Mouse (Mus musculus) neural tube, embryonic 14.5 days (tissue): ENCODE data around the gene Hmx1. TPM values are rescaled to one million over a fixed set of nuclear protein-coding genes. Genes with fewer than 3 reads are reported as not detected.

Source experiments
- ATAC-seq: fragments of 200-750 bp; cut with Nextera tagmentation; 2 replicates; pipeline ENCODE4 v1.8.0; 2017; ENCODE audit warnings: low read depth, mild to moderate bottlenecking, moderate TSS enrichment, moderate library complexity
- H3K27ac ChIP-seq: fragments of 300-500 bp; sonication (generic); 2 replicates; pipeline ENCODE4 v1.5.1; 2014; ENCODE audit warnings: low read depth, mild to moderate bottlenecking, control low read depth, low read length, moderate library complexity, mixed read lengths
- H3K27me3 ChIP-seq: fragments of 300-500 bp; sonication (generic); 2 replicates; pipeline ENCODE4 v1.6.1; 2014; ENCODE audit warnings: low read length; ENCODE audit not compliant: control insufficient read depth, insufficient read depth
- H3K36me3 ChIP-seq: fragments of 300-500 bp; sonication (generic); 2 replicates; pipeline ENCODE4 v1.6.1; 2014; ENCODE audit warnings: low read length, mixed read lengths; ENCODE audit not compliant: control insufficient read depth, insufficient read depth
- H3K4me1 ChIP-seq: fragments of 300-500 bp; sonication (generic); 2 replicates; pipeline ENCODE4 v1.6.1; 2014; ENCODE audit warnings: low read length; ENCODE audit not compliant: control insufficient read depth, insufficient read depth
- H3K4me2 ChIP-seq: fragments of 300-500 bp; sonication (generic); 2 replicates; pipeline ENCODE4 v1.6.1; 2014; ENCODE audit warnings: mild to moderate bottlenecking, low read depth, low read length, control low read depth
- H3K4me3 ChIP-seq: fragments of 300-500 bp; sonication (generic); 2 replicates; pipeline ENCODE4 v1.5.1; 2014; ENCODE audit warnings: low read depth, low read length, control low read depth, mixed read lengths
- H3K9ac ChIP-seq: fragments of 300-500 bp; sonication (generic); replicated peaks from 2 replicates; pipeline ENCODE4 v1.6.1; 2014; ENCODE audit warnings: low read depth, mild to moderate bottlenecking, control low read depth, low read length, mixed read lengths
- H3K9me3 ChIP-seq: fragments of 300-500 bp; sonication (generic); 2 replicates; pipeline ENCODE4 v1.6.1; 2016; ENCODE audit warnings: low read length; ENCODE audit not compliant: control insufficient read depth
- WGBS: fragments of 180-500 bp; shearing (Covaris S2); extraction: QIAGEN DNeasy Blood & Tissue Kit; methylation state at CpG from one replicate; pipeline ENCODE4 v1.1.7; 2014; 5-methylcytosine and 5-hydroxymethylcytosine counted together
- polyA plus RNA-seq: library from polyadenylated mRNA; unstranded; fragments of >200 nt; fragmentation: Nextera tagmentation; extraction: Ambion mirVana; gene quantifications from 2 replicates; pipeline ENCODE4 v1.2.1, GENCODE M21; 2014

Gene Hmx1
- polyA plus RNA-seq, 1 experiment from 2014 or later = 0.17 TPM

DNA sequence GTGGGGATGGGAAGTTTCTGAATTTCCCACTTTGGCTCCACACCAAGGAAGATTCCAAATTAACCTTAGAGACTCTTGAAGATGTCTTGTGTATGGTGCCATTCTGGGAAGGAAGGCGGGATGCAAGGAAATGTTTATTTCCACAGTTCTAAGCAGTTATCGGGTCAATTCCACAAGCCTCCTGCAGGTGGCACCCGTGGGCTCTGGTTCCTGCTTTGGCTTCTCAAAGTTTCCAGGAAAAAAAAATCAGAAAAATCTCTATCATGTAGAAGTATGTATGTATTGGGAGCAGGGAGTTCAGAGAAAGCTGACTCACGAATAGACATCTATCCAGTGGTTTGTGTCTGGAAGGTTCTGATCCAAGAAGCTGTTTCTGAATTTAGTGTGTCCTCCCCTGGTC is 9.1 kb upstream of the Hmx1 start:
- 2% methylated on average over 4 of the region's 4 CpGs for WGBS
- Histone ChIP-seq H3K27ac (no peak overlapping the region), H3K9me3 (no peaks in the 10 kb centered on the region), H3K27me3 (peaks cover 53% of the 10 kb centered on the region), H3K4me3 (no peak overlapping the region), H3K9ac (no peak overlapping the region), H3K4me2 (no peak overlapping the region), H3K4me1 (no peaks in the 10 kb centered on the region), H3K36me3 (no peaks in the 10 kb centered on the region)
- ATAC-seq = no peak; the same call in 1 of the 2 replicates

DNA sequence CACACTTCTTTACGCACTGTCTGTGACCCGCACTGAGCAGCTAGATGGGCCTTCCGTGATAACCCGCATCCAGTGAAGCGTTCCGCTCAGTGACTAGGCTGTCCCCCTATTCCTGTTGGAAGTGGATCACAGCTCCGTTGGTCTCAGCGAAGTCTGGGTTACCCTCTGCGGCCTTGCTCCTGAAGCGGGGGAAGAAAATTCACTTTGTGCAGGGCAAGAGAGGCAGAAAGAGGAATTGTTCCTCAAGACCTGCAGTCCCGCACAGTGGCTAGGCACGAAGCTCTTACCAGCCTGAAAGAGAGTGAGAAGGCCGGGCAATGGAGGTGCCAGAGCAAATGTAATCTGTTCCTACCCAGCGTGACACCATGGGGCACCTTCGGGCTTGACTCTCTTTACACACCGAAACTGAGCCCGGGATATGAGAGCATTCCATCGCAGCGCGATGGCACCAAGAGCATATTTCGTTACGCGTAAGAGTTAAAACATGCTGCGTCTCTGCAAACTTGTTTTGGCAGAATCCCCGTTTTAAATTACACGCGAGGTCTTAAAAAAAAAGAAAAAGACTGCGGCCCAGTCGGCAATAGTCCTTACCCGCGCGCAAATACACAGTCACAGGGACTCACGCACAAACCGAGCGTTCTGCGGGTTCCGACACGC is 946 bp upstream of the Hmx1 start:
- H3K4me2 ChIP-seq = peak overlapping the region; percentile 41; the same call in 1 of the 2 replicates
- H3K27me3 ChIP-seq = peaks cover 95% of the 10 kb centered on the region
- peak overlapping the region; percentile 26 for H3K4me3 ChIP-seq
- no peak for ATAC-seq
- H3K9ac ChIP-seq = no peak overlapping the region
- H3K4me1 ChIP-seq = no peaks in the 10 kb centered on the region
- no peaks in the 10 kb centered on the region for H3K36me3 ChIP-seq
- H3K27ac ChIP-seq = no peak overlapping the region
- no peaks in the 10 kb centered on the region for H3K9me3 ChIP-seq
- WGBS = under 1% methylated on average over 38 of the region's 38 CpGs

DNA sequence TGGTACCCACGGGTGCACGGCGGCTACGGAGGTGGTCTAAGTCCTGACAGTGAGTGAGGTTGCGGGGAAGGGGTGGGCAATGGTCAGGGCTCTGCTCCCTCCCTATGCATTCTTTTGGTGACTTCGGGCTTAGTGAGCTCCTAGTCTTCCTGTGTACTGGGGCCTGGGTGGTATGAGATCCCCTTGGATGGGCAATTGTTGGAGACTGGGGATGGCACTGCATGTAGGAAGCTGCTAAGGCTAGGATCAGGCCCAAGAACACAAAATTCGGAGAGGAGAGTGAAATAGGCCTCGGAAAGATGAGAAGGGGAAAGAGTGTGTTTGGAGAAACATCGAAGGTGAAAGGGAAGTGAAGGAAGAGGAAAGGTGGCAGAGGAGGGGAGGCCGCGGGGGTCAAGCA is 533 bp downstream of the Hmx1 start:
- peak overlapping the region; percentile 41; the same call in 1 of the 2 replicates for H3K4me2 ChIP-seq
- H3K27ac ChIP-seq = no peak overlapping the region
- no peak overlapping the region for H3K9ac ChIP-seq

DNA sequence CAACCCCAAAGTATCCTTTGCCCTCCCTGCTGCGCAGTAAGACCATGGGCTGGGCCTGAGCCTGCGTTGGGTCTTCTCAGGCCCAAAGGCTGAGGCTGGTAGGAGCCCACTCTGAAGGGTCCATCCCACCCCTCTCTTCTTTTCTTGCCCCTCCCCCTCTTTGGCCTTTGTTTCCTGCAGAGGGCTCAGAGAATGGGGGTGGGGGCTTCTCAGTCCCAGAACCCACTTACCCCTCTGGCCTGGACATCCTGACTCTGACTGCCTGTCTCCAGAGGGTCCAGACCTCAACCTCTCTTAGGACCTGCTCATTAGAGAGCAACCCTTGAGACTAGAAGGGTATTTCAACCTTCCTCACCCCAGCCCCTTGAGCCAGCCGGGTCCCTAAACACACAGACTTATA is 1.0 kb downstream of the Hmx1 start:
- no peak overlapping the region for H3K4me3 ChIP-seq
- H3K4me1 ChIP-seq = no peaks in the 10 kb centered on the region
- H3K36me3 ChIP-seq = no peaks in the 10 kb centered on the region
- no peaks in the 10 kb centered on the region for H3K9me3 ChIP-seq
- H3K4me2 ChIP-seq = no peak overlapping the region
- no peak overlapping the region for H3K9ac ChIP-seq
- no peak for ATAC-seq
- 7% methylated on average over 3 of the region's 3 CpGs for WGBS
- H3K27ac ChIP-seq = no peak overlapping the region
- peaks cover 94% of the 10 kb centered on the region for H3K27me3 ChIP-seq

More for the DNA sequence above, 533 bp downstream of the Hmx1 start:
- Histone ChIP-seq H3K4me1 (no peaks in the 10 kb centered on the region), H3K36me3 (no peaks in the 10 kb centered on the region), H3K27me3 (peaks cover 94% of the 10 kb centered on the region), H3K9me3 (no peaks in the 10 kb centered on the region), H3K4me3 (no peak overlapping the region; the same call in none of the 2 replicates)
- under 1% methylated on average over 11 of the region's 11 CpGs for WGBS
- no peak for ATAC-seq

DNA sequence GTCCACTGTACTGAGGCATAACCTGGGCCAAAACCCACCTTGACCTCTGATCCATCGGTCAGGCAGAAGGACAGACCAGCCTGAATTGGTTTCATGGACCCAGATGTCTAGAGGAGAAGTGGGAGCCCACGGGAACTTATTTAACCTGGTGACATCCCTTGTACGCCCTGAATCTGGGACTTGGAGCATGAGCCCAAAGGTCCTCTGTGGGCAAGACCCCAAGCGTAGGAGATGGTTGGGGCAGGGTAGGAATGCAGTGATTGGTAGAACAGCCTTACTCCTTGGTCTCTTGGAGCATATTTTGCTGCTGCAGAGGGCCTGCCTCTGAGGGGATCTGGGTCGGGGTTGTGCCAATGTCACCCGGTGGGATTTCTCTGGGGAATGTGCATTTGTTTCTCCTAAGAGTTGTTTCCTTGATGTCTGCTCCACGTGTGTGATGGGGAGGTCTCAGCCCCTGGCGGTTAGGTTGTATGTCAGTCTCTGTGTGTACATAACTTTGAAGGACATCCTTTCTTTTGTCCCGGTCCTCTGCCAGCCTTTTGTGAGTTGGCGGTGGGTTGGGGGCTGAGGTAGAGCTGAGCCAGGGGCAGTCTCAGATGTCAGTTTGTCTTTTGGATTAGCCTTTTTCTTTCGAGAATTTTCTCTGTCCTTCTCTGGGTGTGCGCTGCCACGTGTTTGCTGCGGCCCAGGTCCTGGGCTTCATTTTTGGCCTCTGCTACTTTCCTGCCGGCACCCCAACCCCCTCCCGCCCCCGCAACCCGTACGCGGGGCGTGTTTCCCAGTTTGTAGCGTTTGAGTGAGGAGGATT is 2.1 kb downstream of the Hmx1 start:
- Histone ChIP-seq H3K27ac (no peak overlapping the region), H3K4me3 (no peak overlapping the region), H3K9me3 (no peaks in the 10 kb centered on the region), H3K9ac (no peak overlapping the region), H3K36me3 (no peaks in the 10 kb centered on the region), H3K4me2 (no peak overlapping the region), H3K27me3 (peaks cover 95% of the 10 kb centered on the region), H3K4me1 (no peaks in the 10 kb centered on the region)
- no peak for ATAC-seq
- WGBS = 1% methylated on average over 22 of the region's 22 CpGs

DNA sequence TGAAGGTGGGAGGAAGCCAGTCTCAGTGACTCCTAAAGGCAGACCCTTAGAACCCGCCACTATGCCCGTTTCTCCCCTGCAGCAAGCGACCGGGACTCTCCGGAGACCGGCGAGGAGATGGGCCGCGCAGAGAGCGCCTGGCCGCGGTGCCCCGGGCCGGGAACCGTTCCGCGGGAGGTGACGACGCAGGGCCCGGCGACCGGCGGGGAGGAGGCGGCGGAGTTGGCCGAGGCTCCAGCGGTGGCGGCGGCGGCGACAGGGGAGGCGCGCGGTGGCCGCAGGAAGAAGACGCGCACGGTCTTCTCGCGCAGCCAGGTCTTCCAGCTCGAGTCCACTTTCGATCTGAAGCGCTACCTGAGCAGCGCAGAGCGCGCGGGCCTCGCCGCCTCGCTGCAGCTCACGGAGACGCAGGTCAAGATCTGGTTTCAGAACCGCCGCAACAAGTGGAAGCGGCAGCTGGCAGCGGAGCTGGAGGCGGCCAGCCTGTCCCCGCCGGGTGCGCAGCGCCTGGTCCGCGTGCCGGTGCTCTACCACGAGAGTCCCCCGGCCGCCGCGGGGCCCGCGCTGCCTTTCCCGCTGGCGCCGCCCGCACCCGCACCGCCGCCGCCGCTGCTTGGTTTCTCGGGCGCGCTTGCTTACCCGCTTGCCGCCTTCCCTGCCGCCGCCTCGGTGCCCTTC is 2.9 kb downstream of the Hmx1 start:
- no peak for ATAC-seq
- Histone ChIP-seq H3K27me3 (peaks cover 89% of the 10 kb centered on the region), H3K27ac (no peak overlapping the region), H3K4me3 (0 out of 2 replicates have a peak overlapping the region, but pooled peaks have one; percentile 7), H3K36me3 (no peaks in the 10 kb centered on the region), H3K9me3 (no peaks in the 10 kb centered on the region), H3K4me2 (peak overlapping the region; percentile 24; the same call in 1 of the 2 replicates), H3K4me1 (no peaks in the 10 kb centered on the region), H3K9ac (no peak overlapping the region)
- WGBS = under 1% methylated on average over 50 of the region's 88 CpGs

DNA sequence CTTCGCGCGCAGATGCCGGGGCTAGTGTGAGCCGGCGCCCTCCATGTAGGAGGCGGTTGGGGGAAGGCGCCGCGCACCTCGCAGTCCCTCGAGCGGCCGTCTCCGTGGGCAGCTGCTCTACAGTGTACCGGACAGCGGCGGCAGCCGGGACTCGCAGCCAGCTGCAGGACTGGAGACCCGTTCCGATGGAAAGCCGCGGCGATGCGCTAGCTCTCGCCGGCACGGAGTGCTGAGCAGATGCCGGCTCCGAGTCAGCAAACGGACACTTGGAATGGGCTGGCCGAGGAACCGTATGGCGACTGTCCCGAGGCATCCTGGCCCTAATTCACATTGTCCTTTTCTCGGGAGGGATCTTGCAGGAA is 3.4 kb downstream of the Hmx1 start:
- H3K9ac ChIP-seq = no peak overlapping the region
- ATAC-seq = no peak
- no peaks in the 10 kb centered on the region for H3K36me3 ChIP-seq
- H3K4me3 ChIP-seq = 0 out of 2 replicates have a peak overlapping the region, but pooled peaks have one; percentile 7
- H3K4me1 ChIP-seq = no peaks in the 10 kb centered on the region
- H3K4me2 ChIP-seq = peak overlapping the region; percentile 24; the same call in 1 of the 2 replicates
- no peak overlapping the region for H3K27ac ChIP-seq
- H3K27me3 ChIP-seq = peaks cover 88% of the 10 kb centered on the region
- under 1% methylated on average over 33 of the region's 37 CpGs for WGBS
- H3K9me3 ChIP-seq = no peaks in the 10 kb centered on the region

DNA sequence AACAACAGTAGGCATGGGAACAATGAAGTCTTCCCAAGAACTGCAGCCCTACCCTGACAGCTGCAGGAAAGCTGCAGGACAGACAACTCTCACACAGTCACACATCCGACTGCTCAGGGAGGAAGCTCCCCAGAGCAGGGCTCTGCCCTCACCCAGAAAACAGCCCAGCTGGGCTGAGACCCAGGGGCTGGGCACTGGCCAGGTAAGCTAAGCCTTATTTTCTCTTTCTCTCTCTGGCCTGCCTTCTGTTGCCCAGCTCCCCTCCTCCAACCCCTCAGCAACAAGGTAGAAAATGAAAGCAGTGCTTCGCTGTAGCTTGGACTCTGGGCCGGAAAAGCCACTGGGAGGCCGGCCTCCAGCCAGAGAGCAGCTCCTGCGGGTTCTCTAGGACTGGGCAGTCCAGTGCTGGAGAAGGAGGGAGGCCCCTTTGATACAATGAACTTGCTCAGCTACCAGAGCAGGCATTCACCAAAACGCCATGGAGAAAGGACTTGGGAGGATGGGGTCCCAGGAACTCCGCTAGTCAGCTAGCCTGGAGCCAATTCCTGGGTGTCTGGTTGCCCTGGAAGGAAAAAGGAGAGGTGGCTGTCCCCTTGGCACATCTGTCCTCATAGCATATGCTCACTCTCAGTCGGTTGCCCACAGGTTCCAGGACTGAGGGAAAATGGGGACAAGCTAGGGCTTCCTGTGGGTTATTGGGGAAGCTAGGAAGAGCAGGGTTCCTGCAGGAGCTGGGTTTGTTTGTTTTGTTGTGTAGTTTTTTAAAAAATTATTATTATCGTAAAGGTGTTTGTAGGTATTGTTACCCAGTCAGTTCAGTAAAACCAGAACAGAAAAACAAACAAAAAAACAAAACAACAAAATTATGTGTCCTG is 6.9 kb downstream of the Hmx1 start:
- no peak for ATAC-seq
- WGBS = 6% methylated on average over 9 of the region's 9 CpGs
- no peak overlapping the region for H3K27ac ChIP-seq
- H3K4me2 ChIP-seq = no peak overlapping the region
- H3K9me3 ChIP-seq = no peaks in the 10 kb centered on the region
- H3K4me1 ChIP-seq = 0 out of 2 replicates have a peak, but pooled peaks cover 2% of the 10 kb centered on the region
- peaks cover 76% of the 10 kb centered on the region for H3K27me3 ChIP-seq
- H3K4me3 ChIP-seq = no peak overlapping the region
- H3K36me3 ChIP-seq = no peaks in the 10 kb centered on the region
- no peak overlapping the region for H3K9ac ChIP-seq
